Mouse (Mus musculus) intestine, postnatal 0 days (tissue): ENCODE measurements around the gene Abcb10. TPM values are rescaled to one million over a fixed set of nuclear protein-coding genes. Genes with fewer than 3 reads are reported as not detected.

ENCODE experiments used
- ATAC-seq: fragments of 200-750 bp; cut with Nextera tagmentation; 2 replicates; pipeline ENCODE4 v1.8.0; 2017; ENCODE audit warnings: mild to moderate bottlenecking, moderate TSS enrichment, moderate library complexity
- H3K27ac ChIP-seq: fragments of 300-500 bp; sonication (generic); 2 replicates; pipeline ENCODE4 v1.5.1; 2014; ENCODE audit warnings: mild to moderate bottlenecking, low read depth, low read length, moderate library complexity
- H3K27me3 ChIP-seq: fragments of 300-500 bp; sonication (generic); replicated peaks from 2 replicates; pipeline ENCODE4 v1.6.1; 2014; ENCODE audit warnings: low read length, mixed read lengths; ENCODE audit not compliant: control insufficient read depth, insufficient read depth
- H3K36me3 ChIP-seq: fragments of 300-500 bp; sonication (generic); 2 replicates; pipeline ENCODE4 v1.6.1; 2014; ENCODE audit warnings: mild to moderate bottlenecking, moderate library complexity; ENCODE audit not compliant: control insufficient read depth, insufficient read depth
- H3K4me1 ChIP-seq: fragments of 300-500 bp; sonication (generic); replicated peaks from 2 replicates; pipeline ENCODE4 v1.6.1; 2014; ENCODE audit warnings: antibody characterized with exemption, low read length, mixed read lengths; ENCODE audit not compliant: control insufficient read depth, insufficient read depth
- H3K4me2 ChIP-seq: fragments of 300-500 bp; sonication (generic); replicated peaks from 2 replicates; pipeline ENCODE4 v1.6.1; 2014; ENCODE audit warnings: low read depth, mild to moderate bottlenecking, moderate library complexity
- H3K4me3 ChIP-seq: fragments of 300-500 bp; sonication (generic); 2 replicates; pipeline ENCODE4 v1.5.1; 2014; ENCODE audit warnings: low read depth, low read length
- H3K9ac ChIP-seq: fragments of 300-500 bp; sonication (generic); 2 replicates; pipeline ENCODE4 v1.6.1; 2014; ENCODE audit warnings: mild to moderate bottlenecking, low read depth, low read length
- H3K9me3 ChIP-seq: fragments of 300-500 bp; sonication (generic); 2 replicates; pipeline ENCODE4 v1.6.1; 2016; ENCODE audit warnings: mixed run types; ENCODE audit not compliant: control insufficient read depth
- CTCF ChIP-seq: sonication (generic); IDR thresholded peaks from 2 replicates; pipeline ENCODE4 v1.5.1; 2016; ENCODE audit warnings: low read depth, mild to moderate bottlenecking, control low read depth, antibody characterized with exemption, moderate library complexity
- WGBS: fragments of 180-500 bp; shearing (Covaris S2); extraction: QIAGEN DNeasy Blood & Tissue Kit; methylation state at CpG from one replicate; pipeline ENCODE4 v1.1.7; 2014; 5-methylcytosine and 5-hydroxymethylcytosine counted together
- microRNA counts: library from miRNA; unstranded; fragments of <30 nt; microRNA quantifications from one replicate; lab custom pipeline; 2016
- microRNA-seq: library from miRNA; unstranded; fragments of <30 nt; microRNA quantifications from one replicate; pipeline ENCODE4, GENCODE M21; 2016
- polyA plus RNA-seq: library from polyadenylated mRNA; unstranded; fragments of >200 nt; fragmentation: Nextera tagmentation; extraction: Ambion mirVana; gene quantifications from 2 replicates; pipeline ENCODE4 v1.2.1, GENCODE M21; 2015

Abcb10 gene
- polyA plus RNA-seq, 1 experiment from 2014 or later: 10.7 TPM

- no peaks in the 10 kb centered on the region for H3K27me3 ChIP-seq
- no peak overlapping the region for H3K27ac ChIP-seq
- no peak overlapping the region for H3K9ac ChIP-seq
- no peaks in the 10 kb centered on the region for H3K9me3 ChIP-seq
- no peak for ATAC-seq
- no peak for TF ChIP-seq CTCF
- H3K4me1 ChIP-seq: no peaks in the 10 kb centered on the region
- H3K36me3 ChIP-seq: peaks cover 63% of the 10 kb centered on the region
- no peak overlapping the region for H3K4me2 ChIP-seq
- no peak overlapping the region for H3K4me3 ChIP-seq
- WGBS: 93% methylated on average over 6 of the region's 6 CpGs
Measured at GRCm38 (mm10) chr8:123907604-123908003, 75.3 kb downstream of the Abcb10 start.

GRCm38 (mm10) chr8:123902653-123903052 lies 80.3 kb downstream of the Abcb10 start:
- H3K9me3 ChIP-seq: no peaks in the 10 kb centered on the region
- no peak overlapping the region for H3K4me2 ChIP-seq
- no peak overlapping the region for H3K9ac ChIP-seq
- ATAC-seq: no peak
- no peaks in the 10 kb centered on the region for H3K4me1 ChIP-seq
- H3K4me3 ChIP-seq: no peak overlapping the region
- no peaks in the 10 kb centered on the region for H3K27me3 ChIP-seq
- TF ChIP-seq CTCF: 0 out of 2 replicates have a peak, but pooled peaks have one; percentile 3
- peaks cover 49% of the 10 kb centered on the region for H3K36me3 ChIP-seq
- H3K27ac ChIP-seq: no peak overlapping the region
- WGBS: 83% methylated on average over 7 of the region's 7 CpGs

MicroRNA genes within 50 kb of the gene (microRNA counts, 519-probe panel; counts per million panel counts)
- not detected for microRNA mmu-miR-1967 (lab: Ali Mortazavi, UCI)

Small RNA genes within 50 kb of the gene (microRNA-seq; reads per million reads assigned to microRNA genes)
- not detected for gene Mir1967

Other genes with a start within 250 kb of the Abcb10 start
- gene Rab4a, start 177.1 kb downstream of the Abcb10 start, polyA plus RNA-seq: 104 TPM in 2 replicates
- 1.5 and 1.8 TPM in 2 replicates for gene Ccsap, start 122.9 kb downstream of the Abcb10 start, polyA plus RNA-seq
- gene Acta1, start 88.4 kb downstream of the Abcb10 start, polyA plus RNA-seq: 2.7 and 7.6 TPM in 2 replicates
- gene Nup133, start 33.9 kb downstream of the Abcb10 start, polyA plus RNA-seq: 7.7 and 8.5 TPM in 2 replicates
- gene Taf5l, start 38.3 kb upstream of the Abcb10 start, polyA plus RNA-seq: 18.6 and 18.8 TPM in 2 replicates
- 1.6 and 1.7 TPM in 2 replicates for gene Urb2, start 38.4 kb upstream of the Abcb10 start, polyA plus RNA-seq
- gene Galnt2, start 248.3 kb upstream of the Abcb10 start, polyA plus RNA-seq: 44.0 and 48.7 TPM in 2 replicates